Mouse (Mus musculus): Measurements from ENCODE around the gene Fh1.

DNA sequence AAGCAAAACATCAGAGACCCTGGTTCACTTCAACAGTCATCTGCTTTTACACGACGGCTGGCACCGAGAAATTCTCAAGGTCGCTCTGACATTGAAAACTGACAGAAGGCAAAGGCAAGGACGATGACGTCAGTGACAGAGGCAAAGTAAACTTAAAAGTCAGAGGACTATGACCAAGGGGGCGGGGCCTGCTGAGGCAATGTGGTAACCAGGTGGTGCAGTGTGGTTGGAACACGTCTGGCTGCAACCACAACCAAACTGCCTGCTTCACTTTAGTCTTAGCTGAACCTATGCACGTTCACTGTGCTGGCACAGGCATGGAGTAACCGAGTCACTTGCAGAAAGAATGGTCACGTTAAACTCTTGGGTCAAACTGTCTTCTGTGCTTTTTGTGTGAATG is 23.2 kb downstream of the Fh1 start:
- TF ChIP-seq CTCF (IDR thresholded peaks at IDR 0.05; ENCODE audit: low read depth, low read length) (no peak), POLR2A (IDR thresholded peaks at IDR 0.05; ENCODE audit: extremely low read depth, insufficient read depth, low read length) (no peak)
